Mouse (Mus musculus) hindbrain, embryonic 12.5 days (tissue): ENCODE data around the gene Tmed4. TPM values are rescaled to one million over a fixed set of nuclear protein-coding genes. Genes with fewer than 3 reads are reported as not detected.
A peak's percentile ranks its signal among the peaks of the same experiment; 100 is the strongest.
"Not testable (repeated sequence)": the region's sequence is repeated elsewhere in the genome, so short reads cannot be mapped to it uniquely, and the experiment has no call there.

Experiments
- ATAC-seq: fragments of 200-750 bp; cut with Nextera tagmentation; 2 replicates; pipeline ENCODE4 v1.8.0; 2017; ENCODE audit warnings: moderate TSS enrichment; ENCODE audit not compliant: low FRiP score
- H3K27ac ChIP-seq: fragments of 300-500 bp; sonication (generic); 2 replicates; pipeline ENCODE4 v1.5.1; 2016; ENCODE audit warnings: mild to moderate bottlenecking
- H3K27me3 ChIP-seq: fragments of 300-500 bp; sonication (generic); 2 replicates; pipeline ENCODE4 v1.6.1; 2016; ENCODE audit warnings: mild to moderate bottlenecking
- H3K36me3 ChIP-seq: fragments of 300-500 bp; sonication (generic); 2 replicates; pipeline ENCODE4 v1.6.1; 2016; ENCODE audit warnings: mild to moderate bottlenecking
- H3K4me1 ChIP-seq: fragments of 300-500 bp; sonication (generic); 2 replicates; pipeline ENCODE4 v1.6.1; 2016
- H3K4me2 ChIP-seq: fragments of 300-500 bp; sonication (generic); replicated peaks from 2 replicates; pipeline ENCODE4 v1.6.1; 2016; ENCODE audit warnings: mild to moderate bottlenecking
- H3K4me3 ChIP-seq: fragments of 300-500 bp; sonication (generic); 2 replicates; pipeline ENCODE4 v1.5.1; 2016; ENCODE audit warnings: mild to moderate bottlenecking
- H3K9ac ChIP-seq: fragments of 300-500 bp; sonication (generic); 2 replicates; pipeline ENCODE4 v1.6.1; 2016; ENCODE audit warnings: mild to moderate bottlenecking, moderate library complexity
- H3K9me3 ChIP-seq: fragments of 300-500 bp; sonication (generic); replicated peaks from 2 replicates; pipeline ENCODE4 v1.6.1; 2016; ENCODE audit warnings: mild to moderate bottlenecking
- WGBS: fragments of 180-500 bp; shearing (Covaris S2); methylation state at CpG from one replicate; pipeline ENCODE4 v1.1.7; 2016; 5-methylcytosine and 5-hydroxymethylcytosine counted together
- polyA plus RNA-seq: library from polyadenylated mRNA; unstranded; fragments of >200 nt; fragmentation: Nextera tagmentation; extraction: Ambion mirVana; gene quantifications from 2 replicates; pipeline ENCODE4 v1.2.1, GENCODE M21; 2016

Tmed4 gene
- polyA plus RNA-seq, 1 experiment from 2014 or later, result 140 TPM

- Histone ChIP-seq H3K4me3 (peak overlapping the region; percentile 93), H3K27ac (no peak overlapping the region), H3K27me3 (no peaks in the 10 kb centered on the region), H3K9ac (peak overlapping the region; percentile 80), H3K9me3 (no peaks in the 10 kb centered on the region), H3K36me3 (peaks cover 62% of the 10 kb centered on the region), H3K4me2 (peak overlapping the region; percentile 95), H3K4me1 (peaks cover 14% of the 10 kb centered on the region)
- WGBS, result 73% methylated on average over 9 of the region's 9 CpGs
- no peak for ATAC-seq
Measured at GRCm38 (mm10) chr11:6266621-6267020, 8.0 kb downstream of the Tmed4 start.

- Histone ChIP-seq H3K4me1 (peaks cover 5% of the 10 kb centered on the region), H3K4me3 (no peak overlapping the region), H3K4me2 (no peak overlapping the region), H3K9ac (no peak overlapping the region), H3K9me3 (no peaks in the 10 kb centered on the region), H3K36me3 (peaks cover 91% of the 10 kb centered on the region), H3K27ac (no peak overlapping the region), H3K27me3 (no peaks in the 10 kb centered on the region)
- no peak for ATAC-seq
- WGBS, result 79% methylated on average over 10 of the region's 10 CpGs
Measured at GRCm38 (mm10) chr11:6261434-6262082, 13.1 kb downstream of the Tmed4 start.

- 93% methylated on average over 7 of the region's 7 CpGs for WGBS
- peaks cover 71% of the 10 kb centered on the region for H3K36me3 ChIP-seq
Measured at GRCm38 (mm10) chr11:6259413-6259812, 15.3 kb downstream of the Tmed4 start.

GRCm38 (mm10) chr11:6256490-6257072 lies 18.1 kb downstream of the Tmed4 start:
- H3K4me2 ChIP-seq, result no peak overlapping the region
- H3K9me3 ChIP-seq, result no peaks in the 10 kb centered on the region
- no peaks in the 10 kb centered on the region for H3K27me3 ChIP-seq
- H3K4me1 ChIP-seq, result no peaks in the 10 kb centered on the region
- H3K9ac ChIP-seq, result no peak overlapping the region
- H3K36me3 ChIP-seq, result peaks cover 43% of the 10 kb centered on the region
- no peak overlapping the region for H3K27ac ChIP-seq
- WGBS, result 75% methylated on average over 6 of the region's 6 CpGs
- 0 out of 2 replicates have a peak, but pooled peaks have one; percentile 42 for ATAC-seq
- no peak overlapping the region for H3K4me3 ChIP-seq

More at GRCm38 (mm10) chr11:6259413-6259812, 15.3 kb downstream of the Tmed4 start:
- Histone ChIP-seq H3K27me3 (no peaks in the 10 kb centered on the region), H3K4me1 (no peaks in the 10 kb centered on the region), H3K9me3 (no peaks in the 10 kb centered on the region), H3K4me2 (no peak overlapping the region), H3K9ac (no peak overlapping the region), H3K4me3 (no peak overlapping the region), H3K27ac (no peak overlapping the region)
- no peak for ATAC-seq

GRCm38 (mm10) chr11:6254602-6255001 lies 20.1 kb downstream of the Tmed4 start:
- ATAC-seq, H3K27me3 ChIP-seq, H3K4me1 ChIP-seq, H3K4me2 ChIP-seq, H3K9me3 ChIP-seq, H3K4me3 ChIP-seq, H3K27ac ChIP-seq, H3K9ac ChIP-seq: not testable (repeated sequence)
- WGBS, result 94% methylated on average over 2 of the region's 2 CpGs
- H3K36me3 ChIP-seq, result peaks cover 23% of the 10 kb centered on the region

- 87% methylated on average over 4 of the region's 4 CpGs for WGBS
- no peak for ATAC-seq
- Histone ChIP-seq H3K9me3 (no peaks in the 10 kb centered on the region), H3K36me3 (peaks cover 6% of the 10 kb centered on the region), H3K27ac (no peak overlapping the region), H3K4me1 (no peaks in the 10 kb centered on the region), H3K9ac (no peak overlapping the region), H3K4me3 (no peak overlapping the region), H3K27me3 (no peaks in the 10 kb centered on the region), H3K4me2 (no peak overlapping the region)
Measured at GRCm38 (mm10) chr11:6252824-6253223, 21.8 kb downstream of the Tmed4 start.

GRCm38 (mm10) chr11:6252248-6252647 lies 22.4 kb downstream of the Tmed4 start:
- H3K4me3 ChIP-seq, result no peak overlapping the region
- no peaks in the 10 kb centered on the region for H3K27me3 ChIP-seq
- H3K9me3 ChIP-seq, result no peaks in the 10 kb centered on the region
- 88% methylated on average over 5 of the region's 5 CpGs for WGBS
- no peak overlapping the region for H3K9ac ChIP-seq
- no peaks in the 10 kb centered on the region for H3K36me3 ChIP-seq
- H3K27ac ChIP-seq, result no peak overlapping the region
- H3K4me1 ChIP-seq, result no peaks in the 10 kb centered on the region
- no peak for ATAC-seq
- no peak overlapping the region for H3K4me2 ChIP-seq

GRCm38 (mm10) chr11:6244707-6245106 lies 30.0 kb downstream of the Tmed4 start:
- no peaks in the 10 kb centered on the region for H3K9me3 ChIP-seq
- 51% methylated on average over 19 of the region's 19 CpGs for WGBS
- no peak overlapping the region for H3K9ac ChIP-seq
- no peaks in the 10 kb centered on the region for H3K27me3 ChIP-seq
- no peak for ATAC-seq
- no peak overlapping the region for H3K4me2 ChIP-seq
- no peaks in the 10 kb centered on the region for H3K4me1 ChIP-seq
- no peak overlapping the region for H3K27ac ChIP-seq
- H3K36me3 ChIP-seq, result no peaks in the 10 kb centered on the region
- no peak overlapping the region for H3K4me3 ChIP-seq

GRCm38 (mm10) chr11:6233025-6233424 lies 41.6 kb downstream of the Tmed4 start:
- H3K36me3 ChIP-seq, result no peaks in the 10 kb centered on the region
- WGBS, result 83% methylated on average over 4 of the region's 4 CpGs
- no peak overlapping the region for H3K4me3 ChIP-seq
- no peak overlapping the region for H3K4me2 ChIP-seq
- H3K9me3 ChIP-seq, result peaks cover 7% of the 10 kb centered on the region; the same call in 1 of the 2 replicates
- H3K4me1 ChIP-seq, result no peaks in the 10 kb centered on the region
- H3K27me3 ChIP-seq, result no peaks in the 10 kb centered on the region
- no peak overlapping the region for H3K27ac ChIP-seq
- H3K9ac ChIP-seq, result no peak overlapping the region
- no peak for ATAC-seq

- Histone ChIP-seq H3K9ac (no peak within 1 kb of the TSS), H3K36me3 (no peaks in the 10 kb centered on the region), H3K4me1 (no peaks in the 10 kb centered on the region), H3K4me2 (no peak within 1 kb of the TSS), H3K9me3 (no peaks in the 10 kb centered on the region), H3K27me3 (no peaks in the 10 kb centered on the region), H3K4me3 (no peak within 1 kb of the TSS), H3K27ac (no peak within 1 kb of the TSS)
- WGBS, result 80% methylated on average over 7 of the region's 7 CpGs
- ATAC-seq, result no peak
Measured at GRCm38 (mm10) chr11:6230012-6230411, 44.7 kb downstream of the Tmed4 start, which contains the start of gene Npc1l1. Npc1l1 (minus strand) TSS chr11:6230143.

GRCm38 (mm10) chr11:6224541-6225229 lies 50.0 kb downstream of the Tmed4 start:
- H3K9me3 ChIP-seq, result no peaks in the 10 kb centered on the region
- H3K36me3 ChIP-seq, result no peaks in the 10 kb centered on the region
- H3K27ac ChIP-seq, result no peak overlapping the region
- no peak overlapping the region for H3K4me2 ChIP-seq
- peaks cover 4% of the 10 kb centered on the region; the same call in 1 of the 2 replicates for H3K27me3 ChIP-seq
- WGBS, result 82% methylated on average over 14 of the region's 14 CpGs
- no peaks in the 10 kb centered on the region for H3K4me1 ChIP-seq
- no peak overlapping the region for H3K9ac ChIP-seq
- ATAC-seq, result no peak
- H3K4me3 ChIP-seq, result no peak overlapping the region

- Histone ChIP-seq H3K27me3 (peaks cover 4% of the 10 kb centered on the region; the same call in 1 of the 2 replicates), H3K36me3 (no peaks in the 10 kb centered on the region), H3K27ac (no peak overlapping the region), H3K4me1 (no peaks in the 10 kb centered on the region), H3K9me3 (no peaks in the 10 kb centered on the region), H3K9ac (no peak overlapping the region), H3K4me2 (no peak overlapping the region), H3K4me3 (no peak overlapping the region)
- 96% methylated on average over 10 of the region's 10 CpGs for WGBS
- ATAC-seq, result no peak
Measured at GRCm38 (mm10) chr11:6222187-6222586, 52.5 kb downstream of the Tmed4 start.
